Mouse (Mus musculus) megakaryocyte, embryonic 14.5 days (primary cell): ENCODE data around the gene Urb2. TPM values are rescaled to one million over a fixed set of nuclear protein-coding genes. Genes with fewer than 3 reads are reported as not detected.
"Not testable (repeated sequence)": the region's sequence is repeated elsewhere in the genome, so short reads cannot be mapped to it uniquely, and the experiment has no call there.

Experiments used
- H3K27me3 ChIP-seq: replicated peaks from 2 replicates; pipeline ENCODE3; 2012; ENCODE audit warnings: inconsistent platforms
- H3K36me3 ChIP-seq: replicated peaks from 2 replicates; pipeline ENCODE3; 2012; ENCODE audit warnings: low read length, inconsistent platforms, mixed read lengths
- H3K4me1 ChIP-seq: 2 replicates; pipeline ENCODE4 v1.6.1; 2012; ENCODE audit warnings: inconsistent platforms
- H3K4me3 ChIP-seq: replicated peaks from 2 replicates; pipeline ENCODE3; 2012; ENCODE audit warnings: moderate library complexity, mild to moderate bottlenecking, inconsistent platforms
- H3K9me3 ChIP-seq: 2 replicates; pipeline ENCODE4 v1.6.1; 2012; ENCODE audit warnings: inconsistent platforms
- FLI1 ChIP-seq: IDR thresholded peaks from 2 replicates; pipeline ENCODE4 v1.6.1; 2012; ENCODE audit warnings: low read length, inconsistent platforms, mixed read lengths
- GATA1 ChIP-seq: IDR thresholded peaks from 3 replicates; pipeline ENCODE4 v1.6.1; 2012; ENCODE audit warnings: mixed read lengths, low read length, inconsistent platforms, borderline replicate concordance
- polyA plus RNA-seq: library from polyadenylated mRNA; stranded (reverse); fragments of >175 nt; gene quantifications from 2 replicates; pipeline ENCODE4 v1.2.3, GENCODE M21; 2012; ENCODE audit warnings: low replicate concordance; ENCODE audit not compliant: insufficient read depth

The Urb2 gene
- polyA plus RNA-seq, 1 experiment: 0.92 TPM

- Histone ChIP-seq H3K36me3 (peaks cover 13% of the 10 kb centered on the region), H3K9me3 (no peaks in the 10 kb centered on the region), H3K4me1 (peaks cover 37% of the 10 kb centered on the region), H3K27me3 (no peaks in the 10 kb centered on the region), H3K4me3 (peak overlapping the region; percentile 75)
- TF ChIP-seq FLI1: no peak
- no peak for TF ChIP-seq GATA1
Observed at GRCm38 (mm10) chr8:123989128-123989527, 32.2 kb upstream of the Urb2 start.

GRCm38 (mm10) chr8:123990277-123991049 lies 30.8 kb upstream of the Urb2 start:
- no peak for TF ChIP-seq FLI1
- no peak for TF ChIP-seq GATA1
- H3K4me1 ChIP-seq: peaks cover 39% of the 10 kb centered on the region
- H3K4me3 ChIP-seq: no peak overlapping the region

GRCm38 (mm10) chr8:123992587-123992986 lies 28.7 kb upstream of the Urb2 start:
- Histone ChIP-seq H3K4me3 (no peak overlapping the region), H3K27me3 (no peaks in the 10 kb centered on the region), H3K36me3 (peaks cover 42% of the 10 kb centered on the region), H3K9me3 (no peaks in the 10 kb centered on the region), H3K4me1 (peaks cover 31% of the 10 kb centered on the region)
- TF ChIP-seq FLI1 (no peak), GATA1 (no peak)

More at GRCm38 (mm10) chr8:123990277-123991049, 30.8 kb upstream of the Urb2 start:
- Histone ChIP-seq H3K27me3 (no peaks in the 10 kb centered on the region), H3K9me3 (no peaks in the 10 kb centered on the region), H3K36me3 (peaks cover 25% of the 10 kb centered on the region)

- no peak for TF ChIP-seq FLI1
- TF ChIP-seq GATA1: no peak
Observed at GRCm38 (mm10) chr8:123993597-123993996, 27.7 kb upstream of the Urb2 start.

GRCm38 (mm10) chr8:123993997-123994396 lies 27.3 kb upstream of the Urb2 start:
- Histone ChIP-seq H3K9me3 (no peaks in the 10 kb centered on the region), H3K27me3 (no peaks in the 10 kb centered on the region), H3K36me3 (peaks cover 55% of the 10 kb centered on the region), H3K4me1 (peaks cover 20% of the 10 kb centered on the region), H3K4me3 (no peak overlapping the region)
- TF ChIP-seq FLI1 (no peak), GATA1 (no peak)

More at GRCm38 (mm10) chr8:123993597-123993996, 27.7 kb upstream of the Urb2 start:
- Histone ChIP-seq H3K4me3 (no peak overlapping the region), H3K9me3 (no peaks in the 10 kb centered on the region), H3K36me3 (peaks cover 51% of the 10 kb centered on the region), H3K4me1 (peaks cover 24% of the 10 kb centered on the region), H3K27me3 (no peaks in the 10 kb centered on the region)

GRCm38 (mm10) chr8:123999568-123999967 lies 21.7 kb upstream of the Urb2 start:
- Histone ChIP-seq H3K4me1 (peaks cover 20% of the 10 kb centered on the region), H3K36me3 (peaks cover 93% of the 10 kb centered on the region), H3K27me3 (no peaks in the 10 kb centered on the region), H3K4me3 (no peak overlapping the region), H3K9me3 (no peaks in the 10 kb centered on the region)
- TF ChIP-seq GATA1 (no peak), FLI1 (no peak)

- no peaks in the 10 kb centered on the region for H3K9me3 ChIP-seq
- H3K36me3 ChIP-seq: peaks cover 99% of the 10 kb centered on the region
- peaks cover 20% of the 10 kb centered on the region for H3K4me1 ChIP-seq
- no peaks in the 10 kb centered on the region for H3K27me3 ChIP-seq
- no peak overlapping the region for H3K4me3 ChIP-seq
- TF ChIP-seq FLI1 (no peak), GATA1 (no peak)
Observed at GRCm38 (mm10) chr8:124002546-124003108, 18.7 kb upstream of the Urb2 start.

- Histone ChIP-seq H3K27me3 (no peaks in the 10 kb centered on the region), H3K36me3 (peaks cover 82% of the 10 kb centered on the region), H3K4me1 (peaks cover 14% of the 10 kb centered on the region), H3K4me3 (no peak overlapping the region), H3K9me3 (no peaks in the 10 kb centered on the region)
- TF ChIP-seq FLI1 (no peak), GATA1 (no peak)
Observed at GRCm38 (mm10) chr8:124007829-124008228, 13.5 kb upstream of the Urb2 start.

GRCm38 (mm10) chr8:124011580-124011979 lies 9.7 kb upstream of the Urb2 start:
- TF ChIP-seq GATA1: no peak
- TF ChIP-seq FLI1: no peak
- H3K9me3 ChIP-seq: no peaks in the 10 kb centered on the region
- H3K27me3 ChIP-seq: no peaks in the 10 kb centered on the region
- peaks cover 49% of the 10 kb centered on the region for H3K36me3 ChIP-seq
- no peak overlapping the region for H3K4me3 ChIP-seq
- H3K4me1 ChIP-seq: peaks cover 42% of the 10 kb centered on the region

- Histone ChIP-seq H3K4me1 (peaks cover 47% of the 10 kb centered on the region), H3K4me3 (no peak overlapping the region), H3K9me3 (no peaks in the 10 kb centered on the region), H3K27me3 (no peaks in the 10 kb centered on the region), H3K36me3 (peaks cover 44% of the 10 kb centered on the region)
- TF ChIP-seq GATA1 (no peak), FLI1 (no peak)
Observed at GRCm38 (mm10) chr8:124011989-124012586, 9.2 kb upstream of the Urb2 start.

GRCm38 (mm10) chr8:124014299-124014698 lies 7.0 kb upstream of the Urb2 start:
- H3K4me3 ChIP-seq, H3K27me3 ChIP-seq, H3K9me3 ChIP-seq: not testable (repeated sequence)
- H3K36me3 ChIP-seq: peaks cover 22% of the 10 kb centered on the region
- peaks cover 65% of the 10 kb centered on the region for H3K4me1 ChIP-seq
